Mouse (Mus musculus) embryonic facial prominence, embryonic 11.5 days (tissue): ENCODE data around the gene Klri1. TPM values are rescaled to one million over a fixed set of nuclear protein-coding genes. Genes with fewer than 3 reads are reported as not detected.
"Not testable (repeated sequence)": the region's sequence is repeated elsewhere in the genome, so short reads cannot be mapped to it uniquely, and the experiment has no call there.

Source experiments
- ATAC-seq: fragments of 200-750 bp; cut with Nextera tagmentation; replicated peaks from 2 replicates; pipeline ENCODE4 v1.8.0; 2017; ENCODE audit warnings: low read depth; ENCODE audit not compliant: insufficient number of reproducible peaks, low FRiP score, low TSS enrichment
- DNase-seq: peaks from one replicate; pipeline ENCODE4 v3.0.0-alpha.2; 2015; ENCODE audit warnings: low spot score
- H3K27ac ChIP-seq: fragments of 300-500 bp; sonication (generic); replicated peaks from 2 replicates; pipeline ENCODE4 v1.5.1; 2014; ENCODE audit warnings: mild to moderate bottlenecking, low read depth, low read length, control low read depth
- H3K27me3 ChIP-seq: fragments of 300-500 bp; sonication (generic); 2 replicates; pipeline ENCODE4 v1.6.1; 2014; ENCODE audit warnings: mild to moderate bottlenecking, low read length, moderate library complexity, mixed read lengths; ENCODE audit not compliant: control insufficient read depth, insufficient read depth
- H3K36me3 ChIP-seq: fragments of 300-500 bp; sonication (generic); replicated peaks from 2 replicates; pipeline ENCODE4 v1.6.1; 2014; ENCODE audit warnings: low read depth, mild to moderate bottlenecking, low read length, moderate library complexity, mixed read lengths; ENCODE audit not compliant: control insufficient read depth, insufficient read depth
- H3K4me1 ChIP-seq: fragments of 300-500 bp; sonication (generic); 2 replicates; pipeline ENCODE4 v1.6.1; 2014; ENCODE audit warnings: low read length, mixed read lengths; ENCODE audit not compliant: control insufficient read depth, insufficient read depth
- H3K4me2 ChIP-seq: fragments of 300-500 bp; sonication (generic); 2 replicates; pipeline ENCODE4 v1.6.1; 2014; ENCODE audit warnings: low read depth, mild to moderate bottlenecking, control low read depth, low read length, moderate library complexity
- H3K4me3 ChIP-seq: fragments of 300-500 bp; sonication (generic); 2 replicates; pipeline ENCODE4 v1.5.1; 2014; ENCODE audit warnings: low read depth, low read length, control low read depth
- H3K9ac ChIP-seq: fragments of 300-500 bp; sonication (generic); replicated peaks from 2 replicates; pipeline ENCODE4 v1.6.1; 2014; ENCODE audit warnings: mild to moderate bottlenecking, control low read depth, low read length
- H3K9me3 ChIP-seq: fragments of 300-500 bp; sonication (generic); replicated peaks from 2 replicates; pipeline ENCODE4 v1.6.1; 2016; ENCODE audit warnings: mild to moderate bottlenecking, low read length, inconsistent platforms, mixed read lengths; ENCODE audit not compliant: control insufficient read depth
- WGBS: fragments of 180-500 bp; shearing (Covaris S2); extraction: QIAGEN DNeasy Blood & Tissue Kit; methylation state at CpG from one replicate; pipeline ENCODE4 v1.1.7; 2014; 5-methylcytosine and 5-hydroxymethylcytosine counted together
- polyA plus RNA-seq: library from polyadenylated mRNA; unstranded; fragments of >200 nt; fragmentation: Nextera tagmentation; extraction: Ambion mirVana; gene quantifications from 2 replicates; pipeline ENCODE4 v1.2.1, GENCODE M21; 2014

The Klri1 gene
- polyA plus RNA-seq, 1 experiment from 2014 or later: not detected

DNA sequence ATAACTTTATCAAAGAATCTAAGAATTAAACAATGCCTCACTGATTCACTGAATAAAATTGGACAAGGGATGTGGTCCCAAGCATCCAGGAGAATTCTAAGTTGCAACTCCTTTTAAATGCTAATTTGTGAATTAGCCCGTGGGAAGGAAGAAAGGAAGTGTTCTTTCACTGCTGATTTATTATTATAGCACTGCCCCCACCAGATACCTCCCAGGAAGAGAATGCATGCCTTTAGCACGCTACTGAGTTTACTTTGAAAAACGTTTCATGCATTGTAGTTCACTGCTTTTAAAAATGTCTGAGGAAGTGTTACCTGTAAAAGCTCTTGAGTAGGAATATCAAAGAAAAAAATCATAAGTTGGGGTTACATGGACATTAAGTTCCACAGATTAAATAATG lies 3.6 kb upstream of the Klri1 start:
- H3K27me3 ChIP-seq: no peaks in the 10 kb centered on the region
- H3K9me3 ChIP-seq: no peaks in the 10 kb centered on the region
- ATAC-seq: no peak
- H3K4me1 ChIP-seq: no peaks in the 10 kb centered on the region
- no peak overlapping the region for H3K27ac ChIP-seq
- WGBS: 47% methylated on average over 3 of the region's 3 CpGs
- H3K36me3 ChIP-seq: no peaks in the 10 kb centered on the region
- DNase-seq: no peak
- H3K4me3 ChIP-seq: no peak overlapping the region
- H3K9ac ChIP-seq: no peak overlapping the region
- no peak overlapping the region for H3K4me2 ChIP-seq

DNA sequence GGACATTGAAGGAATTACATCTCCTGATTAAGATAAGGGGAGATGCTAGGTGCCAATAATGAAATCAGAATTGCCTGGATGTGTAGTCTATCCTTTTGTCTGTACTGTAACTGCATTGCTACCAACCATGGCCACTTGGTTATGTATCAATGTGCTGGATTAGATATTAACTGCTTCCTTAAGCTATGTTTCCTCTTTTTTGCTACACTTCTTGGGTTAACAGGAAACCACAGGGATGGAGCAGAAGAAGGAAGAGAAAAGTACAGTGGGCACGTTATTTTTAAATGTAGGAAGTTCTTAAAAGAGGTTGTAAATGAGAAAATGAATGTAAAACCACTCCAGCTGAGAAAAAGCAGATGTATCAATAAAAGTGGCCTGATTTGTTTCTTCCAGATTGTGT lies 3.4 kb downstream of the Klri1 start:
- H3K4me2 ChIP-seq: no peak overlapping the region
- H3K9ac ChIP-seq: no peak overlapping the region
- H3K27ac ChIP-seq: no peak overlapping the region
- no peak for ATAC-seq
- 39% methylated on average over 1 of the region's 1 CpGs for WGBS
- H3K27me3 ChIP-seq: no peaks in the 10 kb centered on the region
- no peaks in the 10 kb centered on the region for H3K4me1 ChIP-seq
- H3K4me3 ChIP-seq: no peak overlapping the region
- H3K36me3 ChIP-seq: no peaks in the 10 kb centered on the region
- DNase-seq: no peak
- no peaks in the 10 kb centered on the region; the same call in 1 of the 2 replicates for H3K9me3 ChIP-seq

DNA sequence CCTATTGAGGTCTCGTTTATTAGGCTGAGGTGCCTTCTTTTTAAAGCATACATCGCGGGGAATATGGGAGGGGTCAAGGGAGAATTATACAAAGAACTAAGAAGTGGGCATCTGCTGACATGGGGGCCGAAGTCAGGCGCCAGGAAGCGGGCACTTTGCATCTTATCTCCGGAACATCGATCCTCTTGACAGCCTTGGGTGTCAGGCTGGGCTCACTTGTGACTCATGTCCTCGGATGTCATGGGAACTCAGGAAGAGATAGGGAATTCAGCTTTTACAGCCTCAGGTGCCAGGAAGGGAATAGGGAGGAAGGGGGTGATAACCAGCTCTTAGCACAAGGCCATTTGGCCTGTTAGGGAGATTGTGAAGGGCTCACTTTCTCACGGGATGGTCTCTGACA lies 25.5 kb downstream of the Klri1 start:
- DNase-seq, H3K27ac ChIP-seq, H3K27me3 ChIP-seq, H3K4me3 ChIP-seq, H3K36me3 ChIP-seq, H3K9ac ChIP-seq, H3K4me2 ChIP-seq, ATAC-seq, H3K4me1 ChIP-seq, H3K9me3 ChIP-seq: not testable (repeated sequence)
- WGBS: 75% methylated on average over 10 of the region's 10 CpGs

DNA sequence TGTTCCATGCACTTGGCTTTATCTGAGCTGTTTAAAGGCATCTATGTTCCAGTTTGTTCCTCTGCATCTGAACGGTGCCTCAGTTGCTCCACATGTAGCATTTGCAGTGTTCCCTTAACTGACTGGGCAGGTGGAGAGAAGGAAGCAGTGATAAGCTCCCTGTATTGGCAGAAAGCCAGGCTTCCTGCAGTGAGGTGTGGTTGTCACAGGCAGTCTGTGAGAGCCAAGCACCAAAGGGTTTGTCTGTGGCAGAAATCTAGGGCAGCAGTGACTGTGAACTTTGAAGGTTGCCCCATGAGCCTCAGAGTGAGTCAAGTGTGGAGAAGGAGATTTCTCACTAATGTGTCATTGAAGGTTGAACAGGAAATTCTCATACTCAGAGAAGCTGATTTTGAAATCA lies 36.6 kb downstream of the Klri1 start:
- Histone ChIP-seq H3K4me3 (no peak overlapping the region), H3K4me2 (no peak overlapping the region), H3K27me3 (no peaks in the 10 kb centered on the region), H3K9ac (no peak overlapping the region), H3K9me3 (no peaks in the 10 kb centered on the region; the same call in 1 of the 2 replicates), H3K4me1 (no peaks in the 10 kb centered on the region), H3K36me3 (no peaks in the 10 kb centered on the region), H3K27ac (no peak overlapping the region)
- WGBS: 77% methylated on average over 1 of the region's 1 CpGs
- no peak for ATAC-seq
- DNase-seq: no peak

DNA sequence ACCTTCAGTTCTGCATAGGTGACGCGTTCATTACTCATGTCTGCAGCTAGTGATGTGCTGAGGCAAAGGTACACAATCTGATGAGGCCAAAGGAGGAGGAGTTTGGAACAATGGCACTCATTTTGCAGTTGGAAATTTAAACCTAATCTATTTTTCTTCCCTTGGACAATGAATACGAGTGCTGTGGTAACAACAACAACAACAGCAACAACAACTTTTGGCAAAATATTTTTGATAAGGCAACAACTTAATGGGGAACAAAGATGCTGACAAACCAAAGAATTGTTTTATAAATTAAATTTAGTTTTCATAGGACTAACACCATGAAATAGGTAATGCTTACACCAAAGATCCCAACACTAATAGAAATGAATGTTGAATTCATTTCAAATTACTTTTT lies 38.1 kb downstream of the Klri1 start, which contains the start of gene Klrc1:
Klrc1 (minus strand) TSS at position 101 of the 400 bp plus-strand sequence.
- Histone ChIP-seq H3K9me3 (no peaks in the 10 kb centered on the region; the same call in 1 of the 2 replicates), H3K4me2 (no peak within 1 kb of the TSS), H3K36me3 (no peaks in the 10 kb centered on the region), H3K27ac (no peak within 1 kb of the TSS), H3K4me1 (no peaks in the 10 kb centered on the region), H3K27me3 (no peaks in the 10 kb centered on the region), H3K9ac (no peak within 1 kb of the TSS), H3K4me3 (no peak within 1 kb of the TSS)
- no peak for ATAC-seq
- whole genome bisulfite sequencing: 77% methylated on average over 3 of the region's 3 CpGs
- DNase-seq: no peak

DNA sequence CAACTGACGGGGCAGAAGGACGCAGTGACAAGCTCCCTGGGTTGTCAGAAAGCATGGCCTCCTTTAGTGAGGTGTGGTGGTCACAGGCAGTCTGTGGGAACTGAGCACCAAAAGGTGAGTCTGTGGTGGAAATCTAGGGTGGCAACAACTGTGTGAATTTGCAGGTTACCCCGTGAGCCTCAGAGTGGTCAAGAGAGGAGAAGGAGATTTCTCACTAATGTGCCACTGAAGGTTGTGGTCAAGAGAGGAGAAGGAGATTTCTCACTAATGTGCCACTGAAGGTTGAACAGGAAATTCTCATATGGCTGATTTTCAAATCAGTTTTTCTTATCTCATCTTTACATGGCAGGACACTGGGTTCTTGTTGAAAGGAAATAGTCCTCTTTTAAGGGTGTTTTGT lies 55.6 kb downstream of the Klri1 start:
- WGBS: no CpG with 5 or more reads among the region's 3 CpGs
- not testable (repeated sequence) for H3K4me2 ChIP-seq, H3K36me3 ChIP-seq, H3K9me3 ChIP-seq, H3K9ac ChIP-seq, H3K4me3 ChIP-seq, ATAC-seq, H3K27ac ChIP-seq, DNase-seq, H3K4me1 ChIP-seq, H3K27me3 ChIP-seq

DNA sequence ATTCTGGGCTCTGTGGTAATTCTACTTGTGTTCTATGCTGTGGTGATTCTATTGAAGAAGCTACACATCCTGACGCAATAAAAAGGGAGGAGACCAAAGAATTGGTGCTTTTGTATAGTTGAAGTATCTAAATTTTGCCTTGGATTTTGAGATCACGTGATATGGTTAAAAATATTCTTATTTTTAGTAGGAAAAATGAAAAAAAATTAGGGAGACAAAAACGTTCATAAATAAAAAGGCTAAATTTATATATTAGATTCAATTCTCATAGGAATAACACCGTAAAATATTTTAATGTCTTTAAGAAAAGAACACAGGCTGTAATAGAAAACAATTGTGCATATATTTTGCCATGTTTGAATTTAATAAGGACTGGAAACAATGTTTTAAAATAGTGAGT lies 56.3 kb downstream of the Klri1 start, which contains the start of gene Klrc2:
Klrc2 (minus strand) TSS at position 101 of the 400 bp plus-strand sequence.
- H3K9me3 ChIP-seq, ATAC-seq, H3K9ac ChIP-seq, H3K36me3 ChIP-seq, DNase-seq, H3K27me3 ChIP-seq, H3K4me2 ChIP-seq, H3K4me3 ChIP-seq, H3K27ac ChIP-seq, H3K4me1 ChIP-seq: not testable (repeated sequence)
- 75% methylated on average over 4 of the region's 4 CpGs for WGBS
